Mouse (Mus musculus): Measurements from ENCODE around the gene Trpt1. TPM values are rescaled to one million over a fixed set of nuclear protein-coding genes. Genes with fewer than 3 reads are reported as not detected.

The Trpt1 gene
- total and polyA plus RNA-seq, 2 experiments from 2014 or later = 19.8 to 28.1 TPM

DNA sequence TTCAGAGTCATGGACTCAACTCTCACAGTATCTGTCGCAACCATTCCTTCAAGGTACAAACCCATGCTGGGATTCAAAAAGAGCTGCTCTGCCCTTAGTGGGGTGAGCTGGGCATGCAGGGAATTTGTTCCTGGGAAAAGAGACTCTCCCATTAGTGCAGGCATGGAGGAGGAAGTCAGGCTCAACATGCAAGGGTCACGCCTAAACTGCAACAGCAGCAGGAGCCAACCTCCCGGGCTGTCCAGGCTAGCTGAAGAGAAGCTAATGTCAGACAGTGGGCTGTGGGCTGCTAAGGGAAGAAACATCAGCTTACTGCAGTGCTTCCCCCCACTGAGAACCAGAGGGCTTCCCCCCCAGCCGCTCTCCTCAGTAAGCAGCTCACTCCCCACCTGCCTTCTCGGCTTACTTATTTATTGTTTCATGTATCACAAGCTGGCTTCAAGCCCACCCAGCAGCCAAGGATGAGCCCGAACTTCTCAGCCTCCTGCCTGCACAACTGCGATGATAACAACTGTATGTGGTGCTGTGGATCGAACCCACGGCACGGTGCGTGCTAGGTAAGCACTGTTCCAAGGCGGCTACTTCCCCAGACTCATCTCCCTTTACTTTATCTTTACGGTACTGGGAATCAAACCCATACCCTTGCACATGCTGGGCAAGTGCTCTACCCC, 23.5 kb upstream of the Trpt1 start:
- 82% methylated on average over 13 of the region's 13 CpGs for WGBS
- H3K4me1 ChIP-seq (ENCODE audit: insufficient read depth, low read length) = peaks cover 6% of the 10 kb centered on the region; the same call in 1 of the 2 replicates
- no peak for TF ChIP-seq CTCF (IDR thresholded peaks at IDR 0.05)

DNA sequence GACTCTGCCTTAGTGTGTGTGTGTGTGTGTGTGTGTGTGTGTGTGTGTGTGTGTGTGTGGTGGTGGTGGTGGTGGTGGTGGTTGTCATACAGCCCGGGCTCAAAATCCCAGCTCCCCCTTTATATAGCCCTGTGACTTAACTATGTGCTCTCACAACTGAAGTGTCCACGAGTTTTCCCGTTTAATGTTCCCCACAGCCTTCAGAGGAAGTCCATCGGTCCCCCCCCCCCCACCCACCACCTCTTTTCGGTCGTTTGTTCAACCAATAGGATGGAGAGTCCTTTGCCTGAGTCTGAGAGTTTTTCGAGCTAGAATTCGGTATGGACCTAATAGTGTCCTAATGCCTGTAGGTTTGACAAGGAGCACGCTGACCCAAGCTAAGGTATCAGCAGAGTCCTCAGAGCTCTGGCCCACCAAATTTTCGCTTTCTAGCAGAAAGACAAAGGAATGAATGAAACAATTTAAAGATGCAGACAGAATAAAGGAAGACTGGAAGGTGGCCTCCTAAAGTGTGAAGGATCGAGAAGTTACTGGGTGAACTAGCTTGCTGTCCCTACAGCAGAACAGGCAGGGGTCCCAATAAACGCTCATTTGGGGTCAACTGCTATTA, 22.2 kb upstream of the Trpt1 start:
- peak overlapping the region; percentile 85 for H3K27ac ChIP-seq (ENCODE audit: low read depth, low read length)
- peaks cover 11% of the 10 kb centered on the region for H3K27me3 ChIP-seq (ENCODE audit: insufficient read depth, low read length)

More for the DNA sequence above, 23.5 kb upstream of the Trpt1 start:
- Histone ChIP-seq H3K9ac (replicated peaks; ENCODE audit: low read length, poor library complexity, severe bottlenecking) (no peak overlapping the region), H3K4me2 (ENCODE audit: low read depth, low read length, poor library complexity, severe bottlenecking) (no peak overlapping the region), H3K4me3 (ENCODE audit: low read depth, low read length) (no peak overlapping the region), H3K36me3 (ENCODE audit: insufficient read depth, low read length) (peaks cover 3% of the 10 kb centered on the region), H3K27me3 (ENCODE audit: insufficient read depth, low read length) (peaks cover 11% of the 10 kb centered on the region), H3K9me3 (ENCODE audit: low read length) (no peaks in the 10 kb centered on the region), H3K27ac (ENCODE audit: low read depth, low read length) (no peak overlapping the region)
- DNase-seq (ENCODE audit: low spot score) = no peak
- ATAC-seq (ENCODE audit: low FRiP score) = no peak

DNA sequence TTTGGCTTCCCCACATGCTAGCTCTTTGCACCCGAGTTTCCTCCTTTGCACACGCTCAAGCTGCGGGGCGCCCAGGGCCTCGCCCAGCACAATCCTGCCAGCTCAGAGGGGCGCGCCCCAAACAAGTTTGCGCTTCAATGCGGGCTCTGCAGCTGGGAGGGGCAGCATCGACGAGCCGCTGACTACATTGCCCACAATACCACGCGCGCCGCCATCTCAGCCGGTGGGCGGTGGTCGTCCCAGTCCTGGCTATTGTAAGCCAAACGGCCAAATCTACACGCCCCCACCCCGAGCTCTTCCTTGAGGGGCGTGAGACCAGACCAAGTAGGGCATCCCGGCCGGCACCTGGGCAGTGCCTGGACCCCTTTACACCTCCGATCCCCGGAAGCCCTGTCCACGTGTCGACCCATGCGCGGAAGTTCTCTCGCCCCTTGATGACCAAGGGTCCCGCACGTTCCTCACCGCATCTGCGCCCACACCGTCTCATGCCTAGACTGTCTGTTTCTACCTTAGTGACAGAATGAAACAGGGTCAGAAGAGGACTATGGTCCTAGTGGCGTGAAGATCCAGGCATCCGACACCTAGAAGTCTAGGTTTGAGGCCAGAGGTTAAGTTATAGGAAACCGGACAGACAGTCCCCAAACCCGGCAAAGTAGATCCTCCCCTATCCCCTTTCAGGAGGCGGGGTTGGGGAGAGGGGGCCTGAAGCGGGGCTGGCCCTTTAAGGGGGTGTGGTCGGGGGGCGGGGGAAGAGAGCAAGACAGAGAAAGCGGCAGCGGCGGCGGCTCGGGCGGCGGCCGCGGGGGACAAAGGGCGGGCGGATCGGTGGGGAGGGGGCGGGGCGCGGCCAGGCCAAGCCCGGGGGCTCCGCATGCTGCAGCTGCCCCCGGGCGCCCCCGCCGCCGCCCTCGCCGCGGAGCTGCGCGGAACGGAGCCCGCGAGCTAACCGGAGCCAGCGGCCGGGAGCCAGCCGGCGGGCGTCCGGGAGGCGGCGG, 21.4 kb upstream of the Trpt1 start, which contains the start of gene Ppp1r14b:
TSS of gene Ppp1r14b (plus strand) at position 758 of the 995 bp plus-strand sequence.
- ATAC-seq (ENCODE audit: low FRiP score) (peak; percentile 52), DNase-seq (ENCODE audit: low spot score) (peak; percentile 82)
- Histone ChIP-seq H3K27ac (ENCODE audit: low read depth, low read length) (peak within 1 kb of the TSS; percentile 85), H3K4me1 (ENCODE audit: insufficient read depth, low read length) (peaks cover 19% of the 10 kb centered on the region; the same call in 1 of the 2 replicates), H3K4me3 (ENCODE audit: low read depth, low read length) (peak within 1 kb of the TSS; percentile 62), H3K36me3 (ENCODE audit: insufficient read depth, low read length) (peaks cover 13% of the 10 kb centered on the region), H3K9ac (replicated peaks; ENCODE audit: low read length, poor library complexity, severe bottlenecking) (peak within 1 kb of the TSS; percentile 72), H3K4me2 (ENCODE audit: low read depth, low read length, poor library complexity, severe bottlenecking) (peak within 1 kb of the TSS; percentile 95), H3K27me3 (ENCODE audit: insufficient read depth, low read length) (peaks cover 11% of the 10 kb centered on the region), H3K9me3 (ENCODE audit: low read length) (no peaks in the 10 kb centered on the region)
- no peak for TF ChIP-seq CTCF (IDR thresholded peaks at IDR 0.05)
- WGBS = under 1% methylated on average over 63 of the region's 84 CpGs

More for the DNA sequence above, 22.2 kb upstream of the Trpt1 start:
- peak overlapping the region; percentile 62 for H3K4me3 ChIP-seq (ENCODE audit: low read depth, low read length)
- peak overlapping the region; percentile 72; the same call in 1 of the 2 replicates for H3K9ac ChIP-seq (replicated peaks; ENCODE audit: low read length, poor library complexity, severe bottlenecking)
- DNase-seq (ENCODE audit: low spot score) (no peak), ATAC-seq (ENCODE audit: low FRiP score) (no peak)
- TF ChIP-seq CTCF (IDR thresholded peaks at IDR 0.05) = no peak
- H3K36me3 ChIP-seq (ENCODE audit: insufficient read depth, low read length) = peaks cover 13% of the 10 kb centered on the region
- no peaks in the 10 kb centered on the region for H3K9me3 ChIP-seq (ENCODE audit: low read length)
- 34% methylated on average over 12 of the region's 12 CpGs for WGBS
- H3K4me2 ChIP-seq (ENCODE audit: low read depth, low read length, poor library complexity, severe bottlenecking) = peak overlapping the region; percentile 95
- peaks cover 14% of the 10 kb centered on the region; the same call in 1 of the 2 replicates for H3K4me1 ChIP-seq (ENCODE audit: insufficient read depth, low read length)

DNA sequence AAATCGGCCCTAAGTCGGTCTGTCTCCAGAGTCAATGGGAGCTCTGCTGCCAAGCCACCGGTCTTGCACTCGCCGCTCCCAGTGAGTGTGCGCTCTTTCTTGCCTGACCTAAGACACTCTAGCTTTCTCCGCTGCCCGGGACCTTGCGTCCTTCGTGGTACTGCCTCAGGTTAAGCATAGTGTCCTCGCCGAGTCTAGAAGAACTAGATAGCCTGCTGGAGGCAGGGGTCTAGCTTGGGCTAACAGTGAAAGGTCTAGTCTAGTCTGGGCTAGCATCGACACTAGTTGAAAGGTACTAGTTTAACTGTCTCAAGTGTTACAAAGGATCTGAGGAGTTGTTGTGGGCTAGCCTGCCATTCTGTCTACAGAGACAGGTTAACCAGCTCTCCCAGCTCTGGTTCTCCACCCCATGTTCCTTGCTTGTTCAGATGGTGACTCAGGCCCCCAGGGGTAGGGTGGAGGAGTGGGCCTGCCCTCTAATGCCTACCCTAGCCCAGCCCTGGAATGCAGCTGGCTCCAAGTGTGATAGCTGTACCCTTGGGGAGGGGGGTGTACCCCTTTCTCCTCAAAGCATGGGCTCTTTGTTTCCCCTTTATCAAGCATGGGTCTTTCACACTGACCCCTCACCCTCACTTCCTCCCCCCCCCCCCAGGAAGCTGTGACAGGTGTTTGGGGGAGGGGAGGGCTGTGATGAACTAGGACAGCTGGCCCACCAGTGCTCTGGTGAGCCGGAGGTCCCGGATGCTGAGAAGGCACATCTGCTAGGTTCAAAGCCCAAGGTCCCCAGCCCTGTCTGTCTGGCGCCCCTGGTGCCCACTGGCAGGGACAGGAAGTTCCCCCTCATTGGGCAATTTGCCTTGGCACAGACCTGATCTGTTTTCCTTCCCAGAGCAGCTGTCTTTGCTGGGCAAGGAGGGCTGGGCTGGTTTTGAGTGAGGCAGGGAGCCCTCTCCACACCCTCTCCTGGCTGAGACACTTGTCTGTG, 20.1 kb upstream of the Trpt1 start, which contains the start of gene Plcb3:
TSS of gene Plcb3 (minus strand) at position 934 of the 985 bp plus-strand sequence.
- peak; percentile 67 for TF ChIP-seq CTCF (IDR thresholded peaks at IDR 0.05)
- H3K9ac ChIP-seq (replicated peaks; ENCODE audit: low read length, poor library complexity, severe bottlenecking) = peak within 1 kb of the TSS; percentile 72
- H3K4me2 ChIP-seq (ENCODE audit: low read depth, low read length, poor library complexity, severe bottlenecking) = peak within 1 kb of the TSS; percentile 95
- DNase-seq (ENCODE audit: low spot score) = peak; percentile 96
- H3K27me3 ChIP-seq (ENCODE audit: insufficient read depth, low read length) = peaks cover under 1% of the 10 kb centered on the region; the same call in 1 of the 2 replicates
- no peak for ATAC-seq (ENCODE audit: low FRiP score)
- peaks cover 19% of the 10 kb centered on the region; the same call in 1 of the 2 replicates for H3K4me1 ChIP-seq (ENCODE audit: insufficient read depth, low read length)
- WGBS = under 1% methylated on average over 16 of the region's 16 CpGs
- peak within 1 kb of the TSS; percentile 85 for H3K27ac ChIP-seq (ENCODE audit: low read depth, low read length)
- H3K4me3 ChIP-seq (ENCODE audit: low read depth, low read length) = peak within 1 kb of the TSS; percentile 62
- H3K36me3 ChIP-seq (ENCODE audit: insufficient read depth, low read length) = peaks cover 13% of the 10 kb centered on the region
- H3K9me3 ChIP-seq (ENCODE audit: low read length) = no peaks in the 10 kb centered on the region

Data from midbrain, postnatal 0 days (tissue).